Mouse (Mus musculus): ENCODE data around the gene Gm14124. TPM values are rescaled to one million over a fixed set of nuclear protein-coding genes. Genes with fewer than 3 reads are reported as not detected.
"Not testable (repeated sequence)": the region's sequence is repeated elsewhere in the genome, so short reads cannot be mapped to it uniquely, and the experiment has no call there.

The Gm14124 gene
- under 1 TPM; 0.10 to 0.18 TPM for total RNA-seq (2021)
- long read RNA-seq, experiment 1, result 0 reads
- long read RNA-seq, experiment 2, result 0 reads

DNA sequence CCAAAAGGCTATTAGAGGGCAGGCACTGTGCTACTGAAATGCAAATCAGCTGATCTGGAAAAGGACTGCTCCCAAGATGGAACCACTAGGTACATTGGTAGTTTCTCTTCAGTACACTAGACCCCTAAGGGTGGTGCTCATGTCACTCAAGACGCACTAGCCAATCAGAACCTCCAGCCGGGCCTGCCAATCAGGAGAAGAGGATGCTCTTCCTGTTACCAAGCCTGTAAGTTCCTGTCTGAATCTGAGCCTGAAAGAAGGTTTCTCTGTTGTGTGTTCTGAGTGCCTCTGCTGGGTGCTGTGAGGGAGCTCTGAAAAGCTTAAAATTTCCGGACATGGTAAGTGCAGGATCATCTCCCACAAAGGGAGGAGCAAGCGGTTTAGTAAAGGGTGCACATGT is at the start of gene Gm14124:
Gene Gm14124, plus strand, starts transcription at position 227 of the 400 bp plus-strand sequence.
- DNase-seq (ENCODE audit: low spot score in 2 of 2), result not testable (repeated sequence)

GRCm38 (mm10) chr2:150217600-150218362 is 39.5 kb upstream of the Gm14124 start, which contains the start of gene Zfp937:
Gene Zfp937 (plus strand): TSS chr2:150218073.
- DNase-seq (ENCODE audit: low spot score in 2 of 2), result peak; percentile 30 to 71

- not testable (repeated sequence) for DNase-seq (ENCODE audit: low spot score in 2 of 2)
Measured at GRCm38 (mm10) chr2:150218363-150218725, 39.0 kb upstream of the Gm14124 start.

DNA sequence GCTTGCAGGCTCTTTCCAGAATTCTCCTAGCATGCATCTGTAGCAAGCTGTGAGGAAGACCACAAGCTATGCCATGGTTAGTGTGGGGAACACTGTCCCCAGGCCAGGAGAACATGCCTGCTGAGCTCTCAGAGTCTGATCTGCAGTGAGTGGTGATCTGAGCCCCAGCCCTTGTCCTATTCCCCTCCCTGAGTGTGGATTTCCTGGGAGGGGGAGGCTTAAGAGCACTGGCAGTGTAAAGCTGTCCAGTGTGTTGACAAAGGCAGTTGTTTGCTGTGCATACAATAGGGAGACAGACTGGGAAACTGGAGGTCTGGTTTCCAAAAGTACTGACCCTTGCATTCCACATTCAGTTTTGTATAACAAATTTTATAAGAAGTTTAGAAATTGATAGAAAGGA is 34.1 kb upstream of the Gm14124 start:
- DNase-seq (ENCODE audit: low spot score in 2 of 2), result not testable (repeated sequence)

DNA sequence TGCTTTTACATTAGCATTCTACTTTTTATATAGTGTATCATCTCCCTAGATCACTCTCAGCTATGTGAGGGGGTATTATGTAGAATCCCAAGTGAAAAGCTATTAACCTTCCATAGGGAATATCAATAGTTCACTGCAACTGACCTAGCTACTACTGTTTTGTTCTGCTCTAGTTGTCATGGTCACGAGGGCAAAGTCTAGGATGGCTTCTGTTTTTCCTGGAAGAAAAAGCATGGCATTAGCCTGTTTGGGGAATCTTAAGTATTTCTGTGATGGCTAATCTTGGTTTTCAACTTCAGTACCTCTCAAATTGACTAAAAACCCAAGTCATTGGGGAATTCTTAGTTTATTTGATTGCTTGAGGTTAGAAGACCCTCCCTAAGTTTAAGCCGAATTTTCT is 14.1 kb upstream of the Gm14124 start:
- no peak for DNase-seq (ENCODE audit: low spot score in 2 of 2)

DNA sequence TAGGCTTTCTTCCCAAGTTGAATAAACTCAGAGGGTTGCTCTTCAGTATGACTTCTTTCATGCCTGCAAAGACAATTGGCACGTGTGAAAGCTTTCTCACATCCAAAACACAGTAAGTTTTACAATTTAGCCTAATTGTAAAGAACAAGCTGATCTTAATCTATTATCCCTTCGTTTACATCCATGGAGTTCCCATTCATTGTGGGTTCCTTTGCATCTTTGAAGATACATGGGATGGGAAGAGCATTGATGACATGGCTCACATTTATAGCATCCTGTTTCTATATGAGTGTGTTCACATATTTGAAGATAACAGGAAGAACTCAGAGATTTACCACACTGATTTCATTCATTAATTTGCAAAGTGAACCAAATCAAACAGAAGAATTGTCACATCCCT is 1.8 kb upstream of the Gm14124 start, which contains the start of gene Gm21994:
Gene Gm21994, minus strand, starts transcription at position 101 of the 400 bp plus-strand sequence.
- not testable (repeated sequence) for DNase-seq (ENCODE audit: low spot score in 2 of 2)

GRCm38 (mm10) chr2:150256861-150257260 is 456 bp upstream of the Gm14124 start:
- not testable (repeated sequence) for DNase-seq (ENCODE audit: low spot score in 2 of 2)

- DNase-seq (ENCODE audit: low spot score in 2 of 2), result no peak
Measured at GRCm38 (mm10) chr2:150293669-150294068, 36.4 kb downstream of the Gm14124 start.

GRCm38 (mm10) chr2:150299096-150299495 is 41.8 kb downstream of the Gm14124 start:
- DNase-seq (ENCODE audit: low spot score in 2 of 2), result no peak

DNA sequence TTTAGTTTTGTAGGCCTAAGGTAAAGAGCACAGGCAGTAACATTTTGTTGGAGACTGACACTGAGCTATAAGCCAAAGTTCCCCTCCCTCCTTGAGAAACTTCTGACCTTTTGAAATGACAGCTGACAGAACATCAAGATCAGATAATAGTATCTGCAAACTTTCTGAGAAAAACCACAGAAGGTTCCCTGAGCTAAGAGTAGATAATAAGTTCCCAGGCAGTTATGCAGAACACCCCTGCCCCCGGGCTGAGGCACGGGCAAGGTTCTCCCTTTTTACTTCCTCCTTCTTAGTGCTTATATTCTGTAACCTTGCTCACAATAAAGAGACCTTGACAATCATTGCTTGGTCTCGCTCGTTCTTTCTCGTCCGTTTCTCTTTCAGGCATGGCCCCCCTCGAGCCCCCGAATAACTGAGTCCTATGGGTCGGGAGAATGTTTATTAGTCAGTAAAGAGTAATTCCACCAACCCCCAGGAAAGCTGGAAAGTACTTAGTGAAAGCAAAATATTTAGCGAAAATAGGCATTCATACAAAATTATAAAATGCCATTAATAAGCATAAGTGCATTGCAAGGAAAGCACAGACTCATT is 50.0 kb downstream of the Gm14124 start:
- DNase-seq (ENCODE audit: low spot score in 2 of 2), result no peak

DNA sequence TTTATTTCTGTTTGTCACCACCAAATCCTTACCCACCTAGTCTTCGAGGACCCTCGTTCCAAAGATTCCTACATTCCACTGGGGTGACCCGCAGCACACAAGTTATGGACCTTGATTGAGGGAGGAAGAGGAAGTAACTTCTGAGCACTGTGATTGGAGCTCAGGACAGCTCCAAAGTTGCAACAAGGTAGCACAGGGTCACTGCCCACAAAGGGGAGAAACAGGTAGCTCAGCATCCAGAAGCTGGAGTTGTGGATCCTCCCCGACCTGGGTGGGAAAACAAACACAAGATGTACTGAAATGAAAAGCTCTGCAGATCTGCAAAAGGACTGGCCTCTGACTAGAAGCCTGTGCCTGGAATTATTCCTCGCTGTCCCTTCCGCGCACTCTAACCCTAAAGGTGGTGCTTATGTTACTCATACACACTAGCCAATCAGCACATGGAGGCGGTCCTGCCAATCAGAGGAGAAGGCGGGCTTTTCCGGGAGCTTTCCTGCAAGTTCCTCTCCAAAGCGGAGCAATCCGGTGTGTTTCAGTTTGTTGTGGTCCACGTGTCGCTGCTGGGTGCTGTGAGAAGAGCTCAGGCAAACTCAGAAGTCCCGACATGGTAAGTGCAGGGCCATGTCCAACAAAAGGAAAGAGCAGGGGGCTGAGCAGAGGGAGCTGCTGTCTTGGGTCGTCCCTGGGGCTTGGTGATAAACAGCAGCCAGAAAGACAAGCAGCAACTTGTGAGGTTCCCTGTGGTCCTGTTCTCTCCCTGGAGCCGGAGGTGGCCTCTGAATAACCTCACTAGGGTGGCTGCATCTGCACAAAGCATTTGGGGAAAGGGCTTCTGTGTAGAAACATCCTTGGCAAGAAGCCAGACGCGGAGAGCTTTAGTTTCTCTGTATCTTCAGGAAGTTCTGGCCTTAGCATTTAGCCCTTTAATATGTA is 53.9 kb downstream of the Gm14124 start:
- peak; percentile 73 to 89 for DNase-seq (ENCODE audit: low spot score in 2 of 2)

- DNase-seq (ENCODE audit: low spot score in 2 of 2), result no peak
Measured at GRCm38 (mm10) chr2:150316140-150316539, 58.8 kb downstream of the Gm14124 start.

DNA sequence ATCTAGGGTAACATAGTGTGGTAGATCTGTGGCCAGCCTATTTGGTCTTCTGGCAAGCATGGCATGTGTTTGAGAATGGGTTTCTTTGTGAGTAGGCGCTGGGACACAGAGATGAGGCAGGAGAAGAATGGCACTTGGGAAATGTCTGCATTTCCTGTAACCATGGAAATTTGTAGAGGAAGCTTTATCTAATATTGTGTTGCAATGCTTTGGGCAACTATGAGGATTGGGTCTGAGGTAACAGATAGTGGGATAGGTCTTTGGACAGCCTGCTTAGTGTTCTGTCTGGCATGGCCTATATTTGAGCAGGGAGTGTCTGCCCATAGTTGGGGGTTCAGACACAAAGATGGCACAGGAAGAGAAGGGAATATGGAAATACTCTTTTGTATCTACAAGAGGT is 61.7 kb downstream of the Gm14124 start:
- DNase-seq (ENCODE audit: low spot score in 2 of 2), result no peak

Other genes with a start within 250 kb of the Gm14124 start
- gene Zfp120, start 120.8 kb upstream of the Gm14124 start, total RNA-seq (2021), result 1 to 10 TPM; 7.5 to 9.0 TPM
- gene Gm10770, start 77.8 kb upstream of the Gm14124 start, total RNA-seq (2021), result not detected
- not detected for gene Gm14139, start 75.8 kb upstream of the Gm14124 start, total RNA-seq (2021)
- gene Zfp937, start 39.4 kb upstream of the Gm14124 start, total RNA-seq (2021), result 1 to 10 TPM; 5.2 to 6.0 TPM
- gene Gm21994, start 1.9 kb upstream of the Gm14124 start, total RNA-seq (2021), result 1 to 10 TPM; 5.0 to 5.8 TPM
- gene Gm10130, start 66.2 kb downstream of the Gm14124 start, total RNA-seq (2021), result 1 to 10 TPM; 2.0 to 2.5 TPM
- 1 to 10 TPM; 3.2 to 3.7 TPM for gene 3300002I08Rik, start 105.2 kb downstream of the Gm14124 start, total RNA-seq (2021)
- 1 to 10 TPM; 4.4 to 5.1 TPM for gene Zfp442, start 194.0 kb downstream of the Gm14124 start, total RNA-seq (2021)
- gene Zfp345, start 227.6 kb downstream of the Gm14124 start, total RNA-seq (2021), result under 1 TPM; 0.15 to 0.29 TPM

Measured in gastrocnemius, postnatal 4 days (tissue).